Mouse (Mus musculus) testis, adult 2 months (tissue): Measurements from ENCODE around the gene Tle4.

ENCODE experiments used
- CTCF ChIP-seq: fragments of 200-500 bp; IDR thresholded peaks from 2 replicates; pipeline ENCODE4 v1.5.1; 2012; ENCODE audit warnings: low read depth, mild to moderate bottlenecking, inconsistent platforms, low read length, moderate library complexity; ENCODE audit not compliant: control insufficient read depth, insufficient read depth, insufficient replicate concordance
- POLR2A ChIP-seq: fragments of 200-500 bp; IDR thresholded peaks from 2 replicates; pipeline ENCODE4 v1.6.1; 2012; ENCODE audit warnings: low read depth, mild to moderate bottlenecking, inconsistent platforms, low read length, moderate library complexity; ENCODE audit not compliant: control insufficient read depth

DNA sequence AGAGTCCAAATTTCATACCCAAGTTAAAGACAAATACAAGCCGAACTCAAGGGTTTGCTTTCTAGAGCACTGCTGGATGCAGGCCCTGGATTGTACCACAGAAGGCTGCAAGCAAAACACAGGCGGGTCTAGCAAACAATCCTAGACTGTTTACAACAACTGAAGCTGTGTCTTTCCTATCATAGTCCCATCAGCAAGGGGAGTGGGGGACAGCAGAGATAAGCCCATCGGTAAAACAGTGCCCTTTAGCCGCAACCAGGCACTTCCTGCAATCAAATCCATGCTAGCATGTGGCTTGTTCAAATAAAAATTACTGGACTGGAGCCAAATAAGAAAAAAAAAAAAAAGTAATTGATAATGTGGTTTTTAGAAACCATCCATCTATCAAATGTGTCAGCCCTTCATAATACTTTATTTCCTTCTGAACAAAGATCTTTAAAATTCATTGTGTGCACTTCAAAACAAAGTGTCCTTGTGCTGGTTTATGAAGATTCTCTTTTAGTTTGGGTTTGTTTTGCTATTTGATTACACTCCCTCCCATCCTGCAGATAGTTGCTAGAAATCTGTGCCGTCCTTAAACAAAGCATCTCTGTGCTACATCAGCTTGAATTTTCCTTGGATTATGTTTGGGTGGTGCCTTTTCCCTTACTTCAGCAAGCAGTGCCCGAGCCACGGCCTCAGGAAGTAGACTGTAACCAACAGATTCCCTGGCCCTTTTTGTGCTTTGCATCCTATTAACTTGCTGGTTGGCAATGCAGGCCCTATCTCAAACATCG, 12.9 kb upstream of the Tle4 start:
- no peak for TF ChIP-seq CTCF
- TF ChIP-seq POLR2A, result no peak
